Mouse (Mus musculus) ovary, adult 2 months (tissue): ENCODE results near the gene Slc25a23. TPM values are rescaled to one million over a fixed set of nuclear protein-coding genes. Genes with fewer than 3 reads are reported as not detected.

Source experiments
- polyA plus RNA-seq: library from polyadenylated mRNA; depleted of rRNA; stranded (reverse); fragments of >200 nt; gene quantifications from 2 replicates; pipeline ENCODE4 v1.2.3, GENCODE M21; 2012; rRNA removed

Slc25a23 gene
- 60.7 and 77.3 TPM in 2 replicates for polyA plus RNA-seq

DNA sequence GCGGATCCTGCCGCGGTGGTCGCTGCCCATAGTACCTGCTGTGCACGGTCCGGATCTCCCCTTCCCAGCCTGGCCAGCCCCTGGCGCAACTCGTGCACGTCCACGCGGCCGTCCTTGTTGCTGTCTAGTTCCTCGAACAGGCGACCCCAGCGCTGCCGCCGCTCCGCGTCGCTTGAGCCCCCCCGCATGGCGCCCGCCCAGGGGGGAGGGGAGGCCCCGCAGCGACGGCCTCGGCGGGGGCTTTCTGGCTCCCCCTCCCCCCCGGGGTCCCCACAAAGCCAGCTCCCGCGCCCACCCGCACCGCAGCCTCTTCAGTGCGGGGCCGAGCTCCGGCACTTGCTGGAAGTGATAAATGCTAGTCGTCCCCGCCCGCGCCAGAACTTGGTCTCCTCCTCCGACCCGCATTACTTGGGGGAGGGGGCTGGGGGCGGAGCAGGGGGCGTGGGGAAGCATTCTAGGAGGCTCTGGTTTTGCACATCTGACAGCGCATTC lies at the start of gene Slc25a23:
Gene Slc25a23, minus strand, starts transcription at position 378 of the 492 bp plus-strand sequence.

GRCm38 (mm10) chr17:57105181-57106034 lies 45.7 kb upstream of the Slc25a23 start, which contains the start of gene Tnfsf9:
Tnfsf9 (plus strand) TSS chr17:57105325.

DNA sequence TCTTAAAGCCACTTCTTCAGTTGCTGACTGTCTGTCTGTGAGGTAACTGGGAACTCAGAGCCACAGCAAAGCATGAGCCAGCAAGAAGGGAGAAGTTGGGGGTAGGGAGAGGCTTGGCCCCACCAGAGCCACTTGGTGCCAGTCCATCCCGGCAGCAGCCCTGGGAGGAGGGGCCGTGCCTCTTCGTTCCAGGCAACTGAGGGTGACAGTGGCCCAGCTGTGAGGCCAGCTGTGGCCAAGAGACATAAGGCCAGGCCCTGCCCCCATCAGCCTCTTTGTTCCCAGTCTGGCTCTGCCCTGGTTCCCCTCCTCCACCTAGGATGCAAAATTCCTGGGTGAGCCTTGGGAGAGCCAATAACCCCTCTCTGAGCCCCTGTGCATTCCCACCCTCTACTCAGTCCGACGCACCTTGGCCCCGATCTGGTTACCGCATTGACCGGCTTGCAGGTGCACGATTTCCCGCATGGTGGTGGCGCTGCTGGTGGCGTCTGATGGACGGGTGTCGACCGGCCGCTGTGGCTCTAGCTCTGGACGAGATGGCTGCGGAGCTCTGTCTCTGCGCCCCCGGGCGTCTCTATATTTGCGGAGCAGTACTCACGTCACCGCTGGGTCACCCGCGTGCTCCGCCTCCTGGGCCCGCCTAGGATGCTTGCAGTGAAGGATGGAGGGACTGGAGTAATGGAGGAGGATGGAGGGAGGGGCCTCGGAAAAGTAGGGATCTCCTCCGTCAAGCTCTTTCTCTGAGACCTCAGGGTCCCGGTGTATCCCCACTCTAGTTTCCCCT lies 27.6 kb upstream of the Slc25a23 start, which contains the start of gene Tubb4a:
Gene Tubb4a, minus strand, starts transcription at position 734 of the 784 bp plus-strand sequence.

DNA sequence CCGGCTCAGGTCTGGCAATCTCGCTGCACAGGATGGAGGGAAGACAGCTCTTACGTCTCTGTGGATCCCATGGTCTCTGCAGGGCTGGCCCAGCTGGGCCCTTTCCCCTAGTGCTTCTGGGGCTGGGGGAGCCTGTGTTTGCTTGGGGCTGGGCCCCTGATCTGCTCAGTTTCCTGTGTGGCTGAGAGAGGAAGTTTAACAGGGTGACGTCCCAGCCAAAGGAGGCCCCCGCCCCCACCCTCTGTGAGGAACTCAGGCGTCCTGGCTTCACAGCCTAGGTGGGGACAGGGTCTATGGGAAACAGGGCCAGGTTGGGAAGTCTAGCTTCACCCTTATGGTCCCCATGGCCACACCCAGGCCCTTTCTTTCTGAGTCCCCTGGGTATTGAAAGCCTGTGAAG lies 18.7 kb upstream of the Slc25a23 start, which contains the start of gene Dennd1c:
Gene Dennd1c, minus strand, starts transcription at position 179 of the 400 bp plus-strand sequence.

DNA sequence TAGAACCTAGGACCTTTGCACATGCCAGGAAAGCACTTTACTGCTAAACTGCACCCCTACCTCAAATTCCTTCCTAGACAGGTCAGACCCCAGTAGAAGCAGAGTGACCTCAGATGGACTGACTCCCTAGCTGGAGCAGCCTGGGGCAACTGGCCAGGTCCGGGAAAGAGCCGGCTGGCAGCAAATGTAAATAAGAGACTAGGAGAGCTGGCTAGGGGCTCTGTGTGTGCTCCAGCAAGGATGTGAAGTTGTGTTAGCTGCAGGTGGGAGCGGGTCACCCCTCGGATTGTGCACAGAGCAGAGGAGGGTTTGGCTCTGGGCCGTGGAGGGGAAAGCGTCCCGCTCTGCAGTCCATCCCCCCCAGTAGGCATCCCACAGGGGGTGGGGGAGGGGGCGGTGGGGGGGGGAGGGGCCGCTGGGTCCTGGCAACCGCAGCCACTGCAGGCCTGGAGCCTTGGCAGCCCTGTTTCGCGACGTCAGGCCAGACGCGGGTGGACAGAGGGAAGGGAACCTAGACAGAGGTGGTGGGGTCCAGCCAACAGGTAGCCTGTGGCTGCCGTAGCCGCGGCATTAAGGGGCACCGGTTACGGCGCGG lies 675 bp downstream of the Slc25a23 start, which contains the start of gene Crb3:
Gene Crb3, plus strand, starts transcription at position 215 of the 595 bp plus-strand sequence.

DNA sequence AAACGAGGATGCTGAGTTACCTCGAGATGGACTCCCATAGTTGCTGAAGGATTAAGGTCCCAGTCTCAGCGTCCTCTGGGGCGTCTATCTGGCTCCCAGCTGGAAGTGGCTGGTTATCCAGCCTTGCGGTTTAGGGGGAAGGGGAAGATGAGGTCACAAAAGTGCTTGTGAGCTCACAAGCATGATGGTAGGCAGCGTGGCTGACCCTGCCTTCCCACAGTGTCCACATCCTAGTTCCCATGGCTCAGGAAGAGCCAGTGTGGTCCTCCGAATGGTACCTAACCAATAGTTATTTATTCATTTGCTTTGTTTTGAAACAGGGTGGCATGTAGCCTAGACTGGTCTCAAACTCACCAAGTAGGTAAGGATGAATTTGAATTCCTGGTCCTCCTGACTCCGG lies 18.1 kb downstream of the Slc25a23 start, which contains the start of gene Slc25a41:
Gene Slc25a41, minus strand, starts transcription at position 101 of the 400 bp plus-strand sequence.

DNA sequence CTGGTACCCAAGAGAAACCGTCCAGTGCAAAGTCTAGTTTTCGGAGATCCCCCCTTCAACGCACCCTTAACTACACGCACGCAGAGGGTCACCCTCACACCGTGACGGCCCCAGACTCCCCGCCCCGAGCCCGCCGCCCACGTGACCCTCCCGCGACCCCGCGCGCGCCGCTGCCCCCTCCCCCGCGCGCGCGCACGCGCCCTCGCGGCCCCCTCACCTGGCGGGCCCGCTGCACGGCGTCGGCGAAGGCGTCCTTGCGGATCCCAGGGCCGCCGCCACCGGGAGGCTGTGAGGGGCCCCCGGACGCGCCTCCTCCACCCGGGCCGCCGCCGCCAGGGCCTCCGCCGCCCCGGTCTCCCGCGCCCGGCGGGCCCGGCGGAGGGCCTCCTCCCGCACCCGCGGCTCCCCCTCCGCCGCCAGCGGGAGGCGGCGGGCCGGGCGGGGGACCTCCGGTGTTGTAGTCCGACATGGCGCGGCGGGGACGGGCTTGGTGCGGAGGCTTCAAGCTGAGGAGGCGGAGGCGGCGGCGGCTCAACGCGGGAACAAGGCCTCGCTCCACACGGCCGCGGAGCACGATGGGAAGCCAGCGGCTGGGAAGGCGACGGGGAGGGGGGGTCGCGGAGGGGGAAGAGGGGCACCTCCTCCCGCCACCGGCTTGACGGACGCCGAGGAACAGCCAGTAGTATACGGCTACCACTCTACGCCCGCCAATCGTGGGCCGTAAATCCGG lies 28.6 kb downstream of the Slc25a23 start, which contains the start of gene Khsrp:
Gene Khsrp, minus strand, starts transcription at position 592 of the 730 bp plus-strand sequence.

GRCm38 (mm10) chr17:57011236-57012141 lies 48.2 kb downstream of the Slc25a23 start, which contains the start of the genes Gtf2f1 and Gm17949:
Gtf2f1 (minus strand) TSS chr17:57011288.
Gm17949 (plus strand) TSS chr17:57011469.

GRCm38 (mm10) chr17:56999968-57000609 lies 59.6 kb downstream of the Slc25a23 start, which contains the start of gene Pspn:
Pspn (minus strand) TSS chr17:57000018.

GRCm38 (mm10) chr17:56997029-56997667 lies 62.5 kb downstream of the Slc25a23 start, which contains the start of gene Alkbh7:
Alkbh7 (plus strand) TSS chr17:56997339.

Other genes starting within 250 kb of the Slc25a23 start
- gene Rfx2, start 228.8 kb downstream of the Slc25a23 start, polyA plus RNA-seq: 26.0 and 26.5 TPM in 2 replicates
- 0.05 TPM in 1 of 2 replicates, not detected in the other for gene Acsbg2, start 185.4 kb downstream of the Slc25a23 start, polyA plus RNA-seq
- 0.16 and 0.37 TPM in 2 replicates for gene 1700061G19Rik, start 184.4 kb downstream of the Slc25a23 start, polyA plus RNA-seq
- gene Mllt1, start 124.4 kb downstream of the Slc25a23 start, polyA plus RNA-seq: 94.1 and 98.4 TPM in 2 replicates
- 0.14 TPM in 2 replicates for gene Acer1, start 77.7 kb downstream of the Slc25a23 start, polyA plus RNA-seq
- 290 and 341 TPM in 2 replicates for gene Clpp, start 69.6 kb downstream of the Slc25a23 start, polyA plus RNA-seq
- gene Alkbh7, start 62.5 kb downstream of the Slc25a23 start, polyA plus RNA-seq: 86.7 and 97.3 TPM in 2 replicates
- gene Pspn, start 59.8 kb downstream of the Slc25a23 start, polyA plus RNA-seq: 1.3 and 1.6 TPM in 2 replicates
- gene Gtf2f1, start 48.6 kb downstream of the Slc25a23 start, polyA plus RNA-seq: 34.5 and 38.2 TPM in 2 replicates
- gene Gm17949, start 48.4 kb downstream of the Slc25a23 start, polyA plus RNA-seq: not detected in 2 replicates
- gene Khsrp, start 28.3 kb downstream of the Slc25a23 start, polyA plus RNA-seq: 142 and 166 TPM in 2 replicates
- gene Slc25a41, start 18.2 kb downstream of the Slc25a23 start, polyA plus RNA-seq: 0.12 and 0.25 TPM in 2 replicates
- gene Crb3, start 758 bp downstream of the Slc25a23 start, polyA plus RNA-seq: 24.0 and 26.3 TPM in 2 replicates
- gene Dennd1c, start 18.7 kb upstream of the Slc25a23 start, polyA plus RNA-seq: 5.0 and 6.5 TPM in 2 replicates
- 6.7 and 6.9 TPM in 2 replicates for gene Tubb4a, start 27.9 kb upstream of the Slc25a23 start, polyA plus RNA-seq
- gene Tnfsf9, start 45.5 kb upstream of the Slc25a23 start, polyA plus RNA-seq: 4.4 and 5.3 TPM in 2 replicates
- 0.18 and 0.34 TPM in 2 replicates for gene Cd70, start 89.9 kb upstream of the Slc25a23 start, polyA plus RNA-seq
- 0.52 and 0.68 TPM in 2 replicates for gene Tnfsf14, start 134.3 kb upstream of the Slc25a23 start, polyA plus RNA-seq
- 197 and 243 TPM in 2 replicates for gene C3, start 168.3 kb upstream of the Slc25a23 start, polyA plus RNA-seq
- gene Gpr108, start 188.6 kb upstream of the Slc25a23 start, polyA plus RNA-seq: 78.1 and 78.3 TPM in 2 replicates
- 33.5 and 37.3 TPM in 2 replicates for gene Trip10, start 189.6 kb upstream of the Slc25a23 start, polyA plus RNA-seq
- 3.4 and 3.8 TPM in 2 replicates for gene Vav1, start 219.2 kb upstream of the Slc25a23 start, polyA plus RNA-seq